Mouse (Mus musculus): ENCODE data around the gene Gga3. TPM values are rescaled to one million over a fixed set of nuclear protein-coding genes. Genes with fewer than 3 reads are reported as not detected.
"Not testable (repeated sequence)": the region's sequence is repeated elsewhere in the genome, so short reads cannot be mapped to it uniquely, and the experiment has no call there.

Gga3 gene
- 10.8 and 11.1 TPM in 2 replicates for polyA plus RNA-seq (2015; fragmentation: Nextera tagmentation; extraction: Ambion mirVana)

GRCm38 (mm10) chr11:115603476-115604303 lies at the start of gene Gga3, which contains the start of gene Mrps7:
TSS of gene Gga3 (minus strand) at chr11:115604051.
TSS of gene Mrps7 (plus strand) at chr11:115603925.
- Histone ChIP-seq H3K27me3 (ENCODE audit: insufficient read depth, low read length) (no peaks in the 10 kb centered on the region), H3K4me1 (replicated peaks; ENCODE audit: insufficient read depth, low read length) (peaks cover 14% of the 10 kb centered on the region), H3K4me2 (ENCODE audit: low read length) (peak within 1 kb of the TSS; percentile 96), H3K4me3 (replicated peaks; ENCODE audit: low read depth, low read length) (peak within 1 kb of the TSS; percentile 98), H3K36me3 (ENCODE audit: insufficient read depth, low read length) (peaks cover 29% of the 10 kb centered on the region), H3K9ac (ENCODE audit: low read depth, low read length) (peak within 1 kb of the TSS; percentile 97), H3K27ac (peak within 1 kb of the TSS; percentile 96), H3K9me3 (replicated peaks; ENCODE audit: low read length) (no peaks in the 10 kb centered on the region)
- ATAC-seq (replicated peaks; ENCODE audit: low FRiP score, low read depth) (peak; percentile 97), DNase-seq (ENCODE audit: low spot score) (peak; percentile 95)
- no peak for TF ChIP-seq CTCF (IDR thresholded peaks at IDR 0.05; ENCODE audit: low read depth)
- WGBS = under 1% methylated on average over 82 of the region's 93 CpGs

GRCm38 (mm10) chr11:115653194-115653593 lies 49.3 kb upstream of the Gga3 start:
- no peak overlapping the region for H3K9ac ChIP-seq (ENCODE audit: low read depth, low read length)
- H3K27me3 ChIP-seq (ENCODE audit: insufficient read depth, low read length) = no peaks in the 10 kb centered on the region
- DNase-seq (ENCODE audit: low spot score) = no peak
- no peak overlapping the region for H3K27ac ChIP-seq
- no peak overlapping the region for H3K4me2 ChIP-seq (ENCODE audit: low read length)
- no peak overlapping the region for H3K4me3 ChIP-seq (replicated peaks; ENCODE audit: low read depth, low read length)
- peaks cover 4% of the 10 kb centered on the region; the same call in 1 of the 2 replicates for H3K36me3 ChIP-seq (ENCODE audit: insufficient read depth, low read length)
- 82% methylated on average over 3 of the region's 3 CpGs for WGBS
- no peaks in the 10 kb centered on the region for H3K9me3 ChIP-seq (replicated peaks; ENCODE audit: low read length)
- no peak for ATAC-seq (replicated peaks; ENCODE audit: low FRiP score, low read depth)
- TF ChIP-seq CTCF (IDR thresholded peaks at IDR 0.05; ENCODE audit: low read depth) = no peak
- H3K4me1 ChIP-seq (replicated peaks; ENCODE audit: insufficient read depth, low read length) = no peaks in the 10 kb centered on the region

- WGBS = 77% methylated on average over 3 of the region's 3 CpGs
- H3K4me2 ChIP-seq (ENCODE audit: low read length) = no peak overlapping the region
- DNase-seq (ENCODE audit: low spot score) (no peak), ATAC-seq (replicated peaks; ENCODE audit: low FRiP score, low read depth) (no peak)
- H3K36me3 ChIP-seq (ENCODE audit: insufficient read depth, low read length) = peaks cover 10% of the 10 kb centered on the region; the same call in 1 of the 2 replicates
- no peak for TF ChIP-seq CTCF (IDR thresholded peaks at IDR 0.05; ENCODE audit: low read depth)
- H3K4me3 ChIP-seq (replicated peaks; ENCODE audit: low read depth, low read length) = no peak overlapping the region
- no peaks in the 10 kb centered on the region for H3K27me3 ChIP-seq (ENCODE audit: insufficient read depth, low read length)
- no peak overlapping the region for H3K9ac ChIP-seq (ENCODE audit: low read depth, low read length)
- no peak overlapping the region for H3K27ac ChIP-seq
- H3K9me3 ChIP-seq (replicated peaks; ENCODE audit: low read length) = no peaks in the 10 kb centered on the region
- H3K4me1 ChIP-seq (replicated peaks; ENCODE audit: insufficient read depth, low read length) = no peaks in the 10 kb centered on the region
These were observed 47.8 kb upstream of the Gga3 start for GRCm38 (mm10) chr11:115651680-115652079.

- Histone ChIP-seq H3K36me3 (ENCODE audit: insufficient read depth, low read length) (peaks cover 10% of the 10 kb centered on the region; the same call in 1 of the 2 replicates), H3K4me2 (ENCODE audit: low read length) (no peak overlapping the region), H3K4me1 (replicated peaks; ENCODE audit: insufficient read depth, low read length) (no peaks in the 10 kb centered on the region), H3K27me3 (ENCODE audit: insufficient read depth, low read length) (no peaks in the 10 kb centered on the region), H3K9ac (ENCODE audit: low read depth, low read length) (no peak overlapping the region), H3K4me3 (replicated peaks; ENCODE audit: low read depth, low read length) (no peak overlapping the region), H3K9me3 (replicated peaks; ENCODE audit: low read length) (no peaks in the 10 kb centered on the region), H3K27ac (no peak overlapping the region)
- ATAC-seq (replicated peaks; ENCODE audit: low FRiP score, low read depth) (no peak), DNase-seq (ENCODE audit: low spot score) (peak; percentile 22)
- WGBS = 61% methylated on average over 10 of the region's 10 CpGs
- no peak for TF ChIP-seq CTCF (IDR thresholded peaks at IDR 0.05; ENCODE audit: low read depth)
These were observed 45.9 kb upstream of the Gga3 start for GRCm38 (mm10) chr11:115649706-115650105.

- Histone ChIP-seq H3K9ac (ENCODE audit: low read depth, low read length) (no peak overlapping the region), H3K4me2 (ENCODE audit: low read length) (no peak overlapping the region), H3K36me3 (ENCODE audit: insufficient read depth, low read length) (peaks cover 17% of the 10 kb centered on the region; the same call in 1 of the 2 replicates), H3K4me3 (replicated peaks; ENCODE audit: low read depth, low read length) (no peak overlapping the region), H3K4me1 (replicated peaks; ENCODE audit: insufficient read depth, low read length) (no peaks in the 10 kb centered on the region), H3K9me3 (replicated peaks; ENCODE audit: low read length) (no peaks in the 10 kb centered on the region), H3K27me3 (ENCODE audit: insufficient read depth, low read length) (no peaks in the 10 kb centered on the region), H3K27ac (no peak overlapping the region)
- DNase-seq (ENCODE audit: low spot score) = peak; percentile 94
- WGBS = 35% methylated on average over 6 of the region's 6 CpGs
- no peak for ATAC-seq (replicated peaks; ENCODE audit: low FRiP score, low read depth)
- peak; percentile 90 for TF ChIP-seq CTCF (IDR thresholded peaks at IDR 0.05; ENCODE audit: low read depth)
These were observed 43.6 kb upstream of the Gga3 start for GRCm38 (mm10) chr11:115647459-115647858.

- DNase-seq (ENCODE audit: low spot score) (no peak), ATAC-seq (replicated peaks; ENCODE audit: low FRiP score, low read depth) (no peak)
- no peak for TF ChIP-seq CTCF (IDR thresholded peaks at IDR 0.05; ENCODE audit: low read depth)
- Histone ChIP-seq H3K9me3 (replicated peaks; ENCODE audit: low read length) (no peaks in the 10 kb centered on the region), H3K36me3 (ENCODE audit: insufficient read depth, low read length) (peaks cover 17% of the 10 kb centered on the region; the same call in 1 of the 2 replicates), H3K4me3 (replicated peaks; ENCODE audit: low read depth, low read length) (no peak overlapping the region), H3K9ac (ENCODE audit: low read depth, low read length) (no peak overlapping the region), H3K4me2 (ENCODE audit: low read length) (no peak overlapping the region), H3K4me1 (replicated peaks; ENCODE audit: insufficient read depth, low read length) (no peaks in the 10 kb centered on the region), H3K27me3 (ENCODE audit: insufficient read depth, low read length) (no peaks in the 10 kb centered on the region), H3K27ac (no peak overlapping the region)
- WGBS = 92% methylated on average over 9 of the region's 9 CpGs
These were observed 42.6 kb upstream of the Gga3 start for GRCm38 (mm10) chr11:115646439-115646838.

- WGBS = 31% methylated on average over 14 of the region's 14 CpGs
- DNase-seq (ENCODE audit: low spot score); H3K4me3 ChIP-seq (replicated peaks; ENCODE audit: low read depth, low read length); H3K9me3 ChIP-seq (replicated peaks; ENCODE audit: low read length); H3K4me1 ChIP-seq (replicated peaks; ENCODE audit: insufficient read depth, low read length); H3K27ac ChIP-seq; H3K4me2 ChIP-seq (ENCODE audit: low read length); H3K9ac ChIP-seq (ENCODE audit: low read depth, low read length); H3K27me3 ChIP-seq (ENCODE audit: insufficient read depth, low read length); ATAC-seq (replicated peaks; ENCODE audit: low FRiP score, low read depth): not testable (repeated sequence)
- H3K36me3 ChIP-seq (ENCODE audit: insufficient read depth, low read length) = peaks cover 17% of the 10 kb centered on the region; the same call in 1 of the 2 replicates
These were observed 41.6 kb upstream of the Gga3 start for GRCm38 (mm10) chr11:115645498-115645897.

All from kidney, postnatal 0 days (tissue).